Mouse (Mus musculus): ENCODE measurements at regions not wholly inside any gene's neighbourhood (a gene's known extent, or its start where the extent isn't known, plus 50 kb on each side); places are given as distances from the start of the nearest gene placed in this dataset.

GRCm38 (mm10) chr7:64040026-64040737 lies 101.5 kb upstream of the Klf13 start:
- no peak for TF ChIP-seq POLR2A (IDR thresholded peaks at IDR 0.05; ENCODE audit: control insufficient read depth, low read depth, low read length)
- no peak for TF ChIP-seq CTCF (IDR thresholded peaks at IDR 0.05; ENCODE audit: control insufficient read depth, insufficient read depth, insufficient replicate concordance, low read depth, low read length)

All from testis, adult 2 months (tissue).